Mouse (Mus musculus) G1E (cell line): ENCODE data around the gene Fahd1.

Experiments used
- CTCF ChIP-seq: IDR thresholded peaks from 2 replicates; pipeline ENCODE4 v1.5.1; 2012; ENCODE audit warnings: low read depth, low read length, inconsistent platforms, mixed read lengths
- GATA1 ChIP-seq: IDR thresholded peaks from 2 replicates; pipeline ENCODE4 v1.6.1; 2012; ENCODE audit warnings: borderline replicate concordance, low read length, inconsistent platforms, mixed read lengths

DNA sequence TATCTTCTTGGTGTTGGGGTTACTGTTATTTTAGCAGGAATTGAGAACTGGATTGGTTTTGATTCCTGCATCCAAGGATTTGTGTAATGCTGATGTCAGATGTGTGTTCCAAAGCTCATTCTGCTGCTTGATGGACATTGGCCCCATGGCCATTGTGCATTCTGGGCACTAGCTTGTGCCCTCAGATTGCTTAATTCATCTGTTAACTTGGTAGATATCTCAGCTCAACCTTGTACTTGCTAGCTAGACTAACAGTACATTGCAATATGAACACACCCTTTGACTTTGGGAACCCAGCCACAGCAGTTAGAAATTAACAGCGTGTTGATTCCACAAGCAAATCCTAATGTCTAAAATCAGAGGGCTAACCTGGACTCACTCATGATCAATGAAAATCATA lies 2.8 kb downstream of the Fahd1 start:
- TF ChIP-seq CTCF (no peak), GATA1 (no peak)
